Mouse (Mus musculus) forebrain, embryonic 14.5 days (tissue): Measurements from ENCODE around the gene Mast4. TPM values are rescaled to one million over a fixed set of nuclear protein-coding genes. Genes with fewer than 3 reads are reported as not detected.
A peak's percentile ranks its signal among the peaks of the same experiment; 100 is the strongest.

Source experiments
- ATAC-seq: fragments of 200-750 bp; cut with Nextera tagmentation; 2 replicates; pipeline ENCODE4 v1.8.0; 2017; ENCODE audit warnings: mild to moderate bottlenecking, moderate library complexity
- DNase-seq: peaks from one replicate; pipeline ENCODE4 v3.0.0-alpha.2; 2015; ENCODE audit warnings: low spot score
- H3K27ac ChIP-seq: fragments of 300-500 bp; sonication (generic); 2 replicates; pipeline ENCODE4 v1.5.1; 2014; ENCODE audit warnings: low read depth, mild to moderate bottlenecking, control low read depth, low read length, moderate library complexity
- H3K27me3 ChIP-seq: fragments of 300-500 bp; sonication (generic); replicated peaks from 2 replicates; pipeline ENCODE4 v1.6.1; 2014; ENCODE audit warnings: low read length, control low read depth, mixed read lengths; ENCODE audit not compliant: control insufficient read depth, insufficient read depth
- H3K36me3 ChIP-seq: fragments of 300-500 bp; sonication (generic); 2 replicates; pipeline ENCODE4 v1.6.1; 2014; ENCODE audit warnings: low read length, control low read depth; ENCODE audit not compliant: control insufficient read depth, insufficient read depth
- H3K4me1 ChIP-seq: fragments of 300-500 bp; sonication (generic); 2 replicates; pipeline ENCODE4 v1.6.1; 2014; ENCODE audit warnings: antibody characterized with exemption, low read length, control low read depth; ENCODE audit not compliant: control insufficient read depth, insufficient read depth
- H3K4me2 ChIP-seq: fragments of 300-500 bp; sonication (generic); 2 replicates; pipeline ENCODE4 v1.6.1; 2014; ENCODE audit warnings: mild to moderate bottlenecking, control low read depth, low read length
- H3K4me3 ChIP-seq: fragments of 300-500 bp; sonication (generic); 2 replicates; pipeline ENCODE4 v1.5.1; 2014; ENCODE audit warnings: low read depth, low read length, control low read depth
- H3K9ac ChIP-seq: fragments of 300-500 bp; sonication (generic); 2 replicates; pipeline ENCODE4 v1.6.1; 2014; ENCODE audit warnings: mild to moderate bottlenecking, low read length, control low read depth, moderate library complexity
- H3K9me3 ChIP-seq: fragments of 300-500 bp; sonication (generic); replicated peaks from 2 replicates; pipeline ENCODE4 v1.6.1; 2016; ENCODE audit warnings: low read length, control low read depth, mixed read lengths; ENCODE audit not compliant: control insufficient read depth
- WGBS: fragments of 180-500 bp; shearing (Covaris S2); extraction: QIAGEN DNeasy Blood & Tissue Kit; methylation state at CpG from one replicate; pipeline ENCODE4 v1.1.7; 2014; 5-methylcytosine and 5-hydroxymethylcytosine counted together
- polyA plus RNA-seq: library from polyadenylated mRNA; unstranded; fragments of >200 nt; fragmentation: Nextera tagmentation; extraction: Ambion mirVana; gene quantifications from 2 replicates; pipeline ENCODE4 v1.2.1, GENCODE M21; 2014

Mast4 gene
- polyA plus RNA-seq, 1 experiment from 2014 or later: 11.7 TPM

- H3K4me2 ChIP-seq: no peak overlapping the region
- H3K36me3 ChIP-seq: no peaks in the 10 kb centered on the region
- H3K9ac ChIP-seq: no peak overlapping the region
- ATAC-seq (no peak), DNase-seq (no peak)
- H3K4me1 ChIP-seq: no peaks in the 10 kb centered on the region
- no peaks in the 10 kb centered on the region for H3K9me3 ChIP-seq
- H3K4me3 ChIP-seq: no peak overlapping the region
- H3K27ac ChIP-seq: no peak overlapping the region
- no peaks in the 10 kb centered on the region for H3K27me3 ChIP-seq
- 93% methylated on average over 4 of the region's 4 CpGs for WGBS
Measured at GRCm38 (mm10) chr13:103241092-103241491, 93.2 kb downstream of the Mast4 start.

- DNase-seq (no peak), ATAC-seq (no peak)
- no peak overlapping the region for H3K4me3 ChIP-seq
- H3K9ac ChIP-seq: no peak overlapping the region
- 95% methylated on average over 8 of the region's 8 CpGs for WGBS
- no peaks in the 10 kb centered on the region for H3K27me3 ChIP-seq
- no peaks in the 10 kb centered on the region for H3K9me3 ChIP-seq
- no peak overlapping the region for H3K27ac ChIP-seq
- no peaks in the 10 kb centered on the region for H3K36me3 ChIP-seq
- H3K4me2 ChIP-seq: no peak overlapping the region
- H3K4me1 ChIP-seq: no peaks in the 10 kb centered on the region
Measured at GRCm38 (mm10) chr13:103239654-103240053, 94.6 kb downstream of the Mast4 start.

GRCm38 (mm10) chr13:103238034-103238705, 96.1 kb downstream of the Mast4 start:
- Histone ChIP-seq H3K4me2 (no peak overlapping the region), H3K9me3 (no peaks in the 10 kb centered on the region), H3K36me3 (no peaks in the 10 kb centered on the region), H3K9ac (no peak overlapping the region), H3K4me1 (no peaks in the 10 kb centered on the region), H3K27me3 (no peaks in the 10 kb centered on the region), H3K4me3 (no peak overlapping the region), H3K27ac (no peak overlapping the region)
- no peak for DNase-seq
- ATAC-seq: no peak
- 94% methylated on average over 7 of the region's 7 CpGs for WGBS

- WGBS: 94% methylated on average over 7 of the region's 7 CpGs
- H3K4me3 ChIP-seq: no peak overlapping the region
- no peaks in the 10 kb centered on the region for H3K4me1 ChIP-seq
- no peaks in the 10 kb centered on the region for H3K27me3 ChIP-seq
- no peaks in the 10 kb centered on the region for H3K36me3 ChIP-seq
- no peak overlapping the region for H3K27ac ChIP-seq
- no peak for ATAC-seq
- H3K9me3 ChIP-seq: no peaks in the 10 kb centered on the region
- no peak overlapping the region for H3K4me2 ChIP-seq
- no peak for DNase-seq
- H3K9ac ChIP-seq: no peak overlapping the region
Measured at GRCm38 (mm10) chr13:103232171-103232570, 102.1 kb downstream of the Mast4 start.

- ATAC-seq: no peak
- Histone ChIP-seq H3K4me3 (no peak overlapping the region), H3K27ac (no peak overlapping the region), H3K9ac (no peak overlapping the region), H3K4me1 (peaks cover 5% of the 10 kb centered on the region; the same call in 1 of the 2 replicates), H3K9me3 (no peaks in the 10 kb centered on the region), H3K4me2 (no peak overlapping the region), H3K27me3 (no peaks in the 10 kb centered on the region), H3K36me3 (no peaks in the 10 kb centered on the region)
- 85% methylated on average over 4 of the region's 4 CpGs for WGBS
- DNase-seq: no peak
Measured at GRCm38 (mm10) chr13:103229069-103229468, 105.2 kb downstream of the Mast4 start.

GRCm38 (mm10) chr13:103225895-103226815, 108.1 kb downstream of the Mast4 start:
- H3K4me3 ChIP-seq: no peak overlapping the region
- ATAC-seq (no peak), DNase-seq (no peak)
- H3K4me1 ChIP-seq: peaks cover 5% of the 10 kb centered on the region; the same call in 1 of the 2 replicates
- 58% methylated on average over 17 of the region's 17 CpGs for WGBS
- no peak overlapping the region for H3K27ac ChIP-seq
- no peak overlapping the region for H3K9ac ChIP-seq
- no peaks in the 10 kb centered on the region for H3K36me3 ChIP-seq
- H3K4me2 ChIP-seq: no peak overlapping the region
- H3K27me3 ChIP-seq: no peaks in the 10 kb centered on the region
- no peaks in the 10 kb centered on the region for H3K9me3 ChIP-seq

- Histone ChIP-seq H3K4me1 (peaks cover 5% of the 10 kb centered on the region; the same call in 1 of the 2 replicates), H3K9ac (no peak overlapping the region), H3K4me2 (no peak overlapping the region), H3K4me3 (no peak overlapping the region), H3K27ac (no peak overlapping the region), H3K27me3 (no peaks in the 10 kb centered on the region), H3K36me3 (no peaks in the 10 kb centered on the region), H3K9me3 (no peaks in the 10 kb centered on the region)
- DNase-seq (no peak), ATAC-seq (peak; percentile 42; the same call in 1 of the 2 replicates)
- 42% methylated on average over 11 of the region's 11 CpGs for whole genome bisulfite sequencing
Measured at GRCm38 (mm10) chr13:103225217-103225894, 108.9 kb downstream of the Mast4 start.

- H3K4me2 ChIP-seq: no peak overlapping the region
- no peak overlapping the region for H3K9ac ChIP-seq
- no peak overlapping the region for H3K4me3 ChIP-seq
- H3K36me3 ChIP-seq: no peaks in the 10 kb centered on the region
- ATAC-seq (no peak), DNase-seq (no peak)
- no peaks in the 10 kb centered on the region for H3K9me3 ChIP-seq
- 38% methylated on average over 11 of the region's 11 CpGs for WGBS
- no peak overlapping the region for H3K27ac ChIP-seq
- H3K4me1 ChIP-seq: peaks cover 4% of the 10 kb centered on the region; the same call in 1 of the 2 replicates
- H3K27me3 ChIP-seq: no peaks in the 10 kb centered on the region
Measured at GRCm38 (mm10) chr13:103220479-103221064, 113.7 kb downstream of the Mast4 start.
